Mouse (Mus musculus): Measurements from ENCODE around the gene Txnip. TPM values are rescaled to one million over a fixed set of nuclear protein-coding genes. Genes with fewer than 3 reads are reported as not detected.

Gene Txnip
- polyA plus RNA-seq, 1 experiment from 2014 or later, result 51.0 TPM

DNA sequence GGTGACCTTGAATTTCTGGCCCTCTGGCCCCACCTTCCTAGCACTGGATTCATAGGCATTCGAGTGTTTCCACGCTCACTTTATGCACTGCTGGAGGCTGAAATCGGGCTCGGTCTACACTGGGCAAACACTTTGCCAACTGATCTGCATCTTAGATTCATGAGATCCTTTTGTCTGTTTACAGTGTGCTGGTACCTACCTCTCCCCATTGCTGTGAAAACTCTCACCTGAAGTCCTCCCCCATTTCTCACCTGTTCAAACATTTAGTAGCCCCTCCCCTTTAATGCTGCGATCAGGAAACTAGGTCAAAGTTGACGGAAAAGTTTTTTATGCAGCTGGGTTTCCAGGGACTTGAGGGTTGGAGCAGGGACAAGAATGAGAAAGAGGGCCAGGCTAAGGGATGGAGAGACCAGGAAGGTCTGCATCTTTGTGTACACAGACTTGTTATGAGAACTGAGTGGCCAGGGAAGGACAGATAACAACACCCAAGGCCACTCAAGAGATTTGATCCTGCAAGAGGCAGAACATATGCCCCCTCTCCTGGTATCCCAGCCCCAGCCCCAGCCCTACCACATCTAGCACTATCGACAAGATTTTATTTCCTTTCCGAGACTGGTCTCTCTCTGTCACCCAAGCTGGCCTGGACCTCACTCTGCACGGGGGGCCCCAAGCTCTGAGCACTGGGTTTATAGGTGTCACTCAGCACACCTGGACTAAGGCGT is 6.3 kb downstream of the Txnip start:
- no peaks in the 10 kb centered on the region for H3K9me3 ChIP-seq (replicated peaks)
- peaks cover 22% of the 10 kb centered on the region for H3K36me3 ChIP-seq (ENCODE audit: poor library complexity, severe bottlenecking)
- H3K27ac ChIP-seq, result no peak overlapping the region
- H3K4me2 ChIP-seq, result no peak overlapping the region
- no peaks in the 10 kb centered on the region for H3K27me3 ChIP-seq
- H3K4me1 ChIP-seq, result peaks cover 25% of the 10 kb centered on the region
- no peak overlapping the region for H3K9ac ChIP-seq
- WGBS, result 87% methylated on average over 10 of the region's 10 CpGs
- no peak for ATAC-seq
- no peak overlapping the region for H3K4me3 ChIP-seq

DNA sequence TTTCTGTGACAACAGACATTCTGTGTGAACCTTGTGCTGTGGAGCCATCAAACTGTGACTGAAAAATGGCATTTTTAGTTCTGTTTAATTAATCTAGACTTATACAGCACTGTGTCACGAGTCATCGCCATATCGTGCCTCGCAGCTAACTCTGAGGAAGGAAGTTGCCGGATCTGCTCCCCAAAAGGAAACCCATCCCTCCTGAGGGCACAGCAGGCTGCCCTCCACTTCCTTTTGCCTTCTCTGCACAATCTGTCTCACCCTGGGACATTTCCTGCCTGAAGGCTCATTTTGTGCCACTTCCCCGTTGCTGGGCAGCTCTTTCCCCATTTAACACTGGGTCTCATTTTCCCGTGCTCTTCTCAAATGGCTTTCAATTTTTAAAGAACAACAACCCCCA is 6.9 kb downstream of the Txnip start:
- Histone ChIP-seq H3K4me3 (no peak overlapping the region), H3K36me3 (ENCODE audit: poor library complexity, severe bottlenecking) (peaks cover 19% of the 10 kb centered on the region), H3K27ac (no peak overlapping the region), H3K9ac (no peak overlapping the region), H3K9me3 (replicated peaks) (no peaks in the 10 kb centered on the region), H3K4me1 (peaks cover 19% of the 10 kb centered on the region), H3K27me3 (no peaks in the 10 kb centered on the region), H3K4me2 (no peak overlapping the region)
- WGBS, result 86% methylated on average over 7 of the region's 7 CpGs
- no peak for ATAC-seq

DNA sequence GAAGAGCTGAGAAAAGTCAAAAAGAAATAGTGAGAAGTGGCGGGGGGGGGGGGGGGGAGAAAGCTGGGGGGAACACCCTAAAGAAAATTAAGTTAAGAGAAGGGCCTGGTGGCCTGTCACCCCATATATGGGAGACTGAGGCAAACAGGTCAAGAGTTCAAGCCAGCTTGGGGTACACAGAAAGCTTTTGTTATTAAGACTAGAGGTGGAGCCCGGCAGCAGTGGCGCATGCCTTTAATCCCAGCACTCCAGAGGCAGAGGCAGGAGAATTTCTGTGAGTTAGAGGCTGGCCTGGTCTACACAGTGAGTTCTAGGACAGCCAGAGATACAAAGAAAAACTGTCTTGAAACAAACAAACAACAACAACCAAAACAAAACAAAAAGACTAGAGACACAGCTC is 7.3 kb downstream of the Txnip start:
- 88% methylated on average over 3 of the region's 3 CpGs for WGBS
- Histone ChIP-seq H3K4me2 (no peak overlapping the region), H3K27ac (no peak overlapping the region), H3K9ac (no peak overlapping the region), H3K27me3 (no peaks in the 10 kb centered on the region), H3K36me3 (ENCODE audit: poor library complexity, severe bottlenecking) (peaks cover 14% of the 10 kb centered on the region), H3K9me3 (replicated peaks) (no peaks in the 10 kb centered on the region), H3K4me1 (peaks cover 15% of the 10 kb centered on the region), H3K4me3 (no peak overlapping the region)
- no peak for ATAC-seq

DNA sequence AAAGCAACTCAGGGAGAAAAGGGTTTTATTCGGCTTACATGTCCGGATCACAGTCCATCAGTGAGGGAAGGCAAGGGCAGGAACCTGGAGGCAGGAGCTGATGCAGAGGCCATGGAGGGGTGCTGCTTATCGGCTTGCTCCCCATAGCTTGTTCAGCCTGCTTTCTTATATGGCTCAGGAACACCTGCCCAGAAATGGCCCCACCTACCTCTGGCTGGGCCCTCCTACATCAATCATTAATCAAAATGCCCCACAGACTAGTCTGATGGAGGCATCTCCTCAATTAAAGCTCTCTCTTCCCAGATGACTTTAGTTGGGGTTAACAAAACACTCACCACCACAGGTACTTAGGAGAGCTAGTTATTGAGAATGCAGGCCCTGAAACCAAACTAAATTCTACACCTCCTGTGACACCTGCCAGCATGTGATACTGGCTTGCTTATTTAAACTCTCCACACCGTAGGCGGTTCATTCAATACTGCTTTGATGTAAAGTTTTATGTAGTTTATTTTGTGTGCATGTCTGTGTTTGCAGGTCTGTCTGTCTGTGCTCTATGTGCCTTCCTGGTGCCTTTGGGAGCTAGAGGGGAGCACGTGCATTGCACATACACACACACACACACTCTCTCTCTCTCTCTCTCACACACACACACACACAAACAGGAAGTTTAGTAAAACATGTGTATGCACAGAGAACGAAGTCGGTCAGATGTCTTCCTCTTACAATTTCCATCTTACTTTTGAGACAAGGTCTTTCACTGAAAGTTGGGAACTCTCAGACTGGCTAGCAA is 9.1 kb downstream of the Txnip start:
- WGBS, result 93% methylated on average over 8 of the region's 8 CpGs
- Histone ChIP-seq H3K27ac (no peak overlapping the region), H3K9ac (no peak overlapping the region)

DNA sequence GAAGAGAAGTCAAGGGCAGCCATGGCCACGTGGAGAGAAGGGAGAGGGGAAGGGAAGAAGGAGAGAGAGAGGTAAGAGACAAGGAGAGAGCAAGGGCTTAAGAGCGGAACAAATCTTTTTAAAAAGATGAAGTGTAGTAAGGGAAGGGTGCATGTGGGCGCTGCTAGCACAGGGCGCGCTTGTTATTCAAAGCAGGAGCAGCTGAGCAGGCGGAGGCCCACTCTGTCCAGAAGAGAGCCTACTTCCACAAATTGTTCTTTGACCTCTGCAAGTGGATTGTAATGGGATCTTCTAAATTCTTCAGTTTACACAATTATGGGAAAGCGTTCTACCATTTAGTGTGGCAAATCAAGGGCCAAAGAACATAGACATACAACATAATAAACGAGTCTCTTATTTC is 10.8 kb downstream of the Txnip start:
- WGBS, result 87% methylated on average over 8 of the region's 8 CpGs
- Histone ChIP-seq H3K4me3 (no peak overlapping the region), H3K36me3 (ENCODE audit: poor library complexity, severe bottlenecking) (no peaks in the 10 kb centered on the region)

More for the DNA sequence above, 9.1 kb downstream of the Txnip start:
- H3K27me3 ChIP-seq, result no peaks in the 10 kb centered on the region
- H3K36me3 ChIP-seq (ENCODE audit: poor library complexity, severe bottlenecking), result no peaks in the 10 kb centered on the region
- H3K4me2 ChIP-seq, result no peak overlapping the region
- no peak overlapping the region for H3K4me3 ChIP-seq
- no peaks in the 10 kb centered on the region for H3K4me1 ChIP-seq
- no peak for ATAC-seq
- H3K9me3 ChIP-seq (replicated peaks), result no peaks in the 10 kb centered on the region

DNA sequence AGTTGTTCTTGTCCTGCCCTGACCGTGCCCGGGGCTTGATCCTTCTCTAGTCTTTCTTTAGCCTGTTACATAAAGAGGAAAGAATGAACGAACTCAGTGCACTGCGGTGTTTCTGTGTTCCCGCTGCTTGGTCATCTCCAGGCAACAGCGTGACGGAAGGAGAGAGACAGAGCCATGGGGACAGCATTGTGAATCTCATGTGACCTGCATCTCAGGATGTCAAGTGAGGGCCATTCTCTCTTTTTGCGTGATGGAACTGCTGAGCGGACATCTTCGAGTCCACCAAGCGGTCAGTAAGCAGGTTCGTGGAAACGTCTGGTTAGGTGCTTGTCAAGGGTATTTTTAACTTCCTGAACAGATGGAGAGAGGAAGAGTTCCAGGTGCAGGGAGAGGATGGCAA is 11.7 kb downstream of the Txnip start:
- no peaks in the 10 kb centered on the region for H3K36me3 ChIP-seq (ENCODE audit: poor library complexity, severe bottlenecking)
- no peak overlapping the region for H3K4me3 ChIP-seq
- no peak overlapping the region for H3K9ac ChIP-seq
- no peak overlapping the region for H3K27ac ChIP-seq
- 94% methylated on average over 13 of the region's 13 CpGs for WGBS
- no peak for ATAC-seq
- H3K4me1 ChIP-seq, result no peaks in the 10 kb centered on the region
- H3K9me3 ChIP-seq (replicated peaks), result no peaks in the 10 kb centered on the region
- H3K27me3 ChIP-seq, result no peaks in the 10 kb centered on the region
- H3K4me2 ChIP-seq, result no peak overlapping the region

More for the DNA sequence above, 10.8 kb downstream of the Txnip start:
- no peak for ATAC-seq
- no peak overlapping the region for H3K4me2 ChIP-seq
- no peaks in the 10 kb centered on the region for H3K27me3 ChIP-seq
- H3K9ac ChIP-seq, result no peak overlapping the region
- H3K27ac ChIP-seq, result no peak overlapping the region
- no peaks in the 10 kb centered on the region for H3K9me3 ChIP-seq (replicated peaks)
- no peaks in the 10 kb centered on the region for H3K4me1 ChIP-seq

DNA sequence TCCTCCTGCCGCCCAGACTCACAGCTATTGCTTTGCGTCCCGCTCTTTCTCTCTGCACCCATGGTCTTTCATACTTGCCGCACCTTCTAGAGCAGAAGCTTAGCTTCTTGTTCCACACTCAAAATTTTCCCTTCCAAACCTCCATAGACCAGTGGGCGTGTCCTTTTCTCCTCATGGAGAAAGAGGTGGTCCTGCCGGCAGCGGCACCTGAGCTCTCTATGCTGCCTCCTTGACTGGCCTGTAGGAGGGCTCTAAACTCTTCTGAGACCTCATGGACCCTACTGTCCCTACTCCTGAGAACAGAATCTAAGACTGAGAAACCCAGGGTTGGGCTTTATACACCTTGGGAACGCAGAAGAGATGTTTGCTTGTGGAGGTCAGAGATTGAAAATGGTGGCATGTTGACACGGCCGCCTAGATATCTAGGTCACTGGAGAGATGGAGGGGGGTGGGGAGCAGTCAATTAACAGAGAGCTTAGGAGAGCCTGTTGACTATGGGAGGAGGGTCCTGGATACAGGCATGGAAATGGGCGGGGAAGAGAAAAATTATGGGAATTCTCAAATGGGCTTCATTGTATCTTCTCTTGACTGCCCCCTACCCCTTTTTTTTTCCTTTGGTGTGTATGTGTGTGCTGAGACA is 12.3 kb downstream of the Txnip start:
- Histone ChIP-seq H3K4me3 (no peak overlapping the region), H3K27me3 (no peaks in the 10 kb centered on the region), H3K4me2 (no peak overlapping the region), H3K27ac (no peak overlapping the region), H3K9me3 (replicated peaks) (no peaks in the 10 kb centered on the region), H3K9ac (no peak overlapping the region), H3K4me1 (no peaks in the 10 kb centered on the region), H3K36me3 (ENCODE audit: poor library complexity, severe bottlenecking) (no peaks in the 10 kb centered on the region)
- 88% methylated on average over 11 of the region's 11 CpGs for WGBS
- no peak for ATAC-seq

DNA sequence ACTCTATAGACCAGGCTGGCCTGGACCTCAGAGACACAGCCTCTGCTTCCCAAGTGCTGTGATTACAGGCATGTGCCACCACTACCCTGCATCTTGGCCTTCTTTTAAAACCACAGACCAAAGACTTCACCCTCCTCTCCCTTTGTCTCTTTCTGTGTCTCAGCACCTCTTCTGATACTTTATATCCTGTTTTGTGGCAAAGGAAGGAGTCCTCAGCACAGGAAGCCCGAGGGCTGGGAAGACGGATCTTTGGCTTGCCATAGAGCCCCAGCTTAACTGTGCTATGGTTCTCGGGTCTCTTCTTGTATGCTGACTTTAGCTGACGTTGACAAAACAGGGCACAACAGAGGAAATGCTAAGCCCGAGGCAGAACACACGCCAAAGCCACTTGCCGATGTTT is 12.9 kb downstream of the Txnip start:
- 84% methylated on average over 7 of the region's 7 CpGs for WGBS

DNA sequence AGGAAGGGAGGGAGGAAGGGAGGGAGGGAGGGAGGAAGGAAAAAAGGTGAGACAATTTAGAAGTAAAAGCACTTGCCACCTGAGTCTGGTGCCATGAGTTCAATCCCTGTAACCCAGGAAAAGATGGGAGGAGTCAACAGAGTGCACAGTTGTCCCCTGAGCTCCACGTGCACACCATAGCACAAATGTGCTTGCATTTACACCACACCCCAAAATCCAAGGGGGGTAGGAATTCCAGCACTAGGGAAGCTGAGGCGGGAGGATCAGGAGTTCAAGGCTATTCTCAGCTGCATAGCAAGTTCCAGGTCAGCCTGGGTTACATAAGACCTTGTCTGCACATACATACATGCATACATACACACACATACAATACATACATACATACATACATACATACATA is 13.6 kb downstream of the Txnip start:
- Histone ChIP-seq H3K27ac (no peak overlapping the region), H3K36me3 (ENCODE audit: poor library complexity, severe bottlenecking) (no peaks in the 10 kb centered on the region), H3K4me2 (no peak overlapping the region), H3K27me3 (no peaks in the 10 kb centered on the region), H3K9ac (no peak overlapping the region), H3K4me3 (no peak overlapping the region), H3K9me3 (replicated peaks) (no peaks in the 10 kb centered on the region), H3K4me1 (peaks cover 3% of the 10 kb centered on the region; the same call in 1 of the 2 replicates)
- 70% methylated on average over 2 of the region's 2 CpGs for WGBS
- no peak for ATAC-seq

More for the DNA sequence above, 12.9 kb downstream of the Txnip start:
- Histone ChIP-seq H3K27me3 (no peaks in the 10 kb centered on the region), H3K36me3 (ENCODE audit: poor library complexity, severe bottlenecking) (no peaks in the 10 kb centered on the region), H3K4me2 (no peak overlapping the region), H3K27ac (no peak overlapping the region), H3K9ac (no peak overlapping the region), H3K4me1 (no peaks in the 10 kb centered on the region), H3K9me3 (replicated peaks) (no peaks in the 10 kb centered on the region), H3K4me3 (no peak overlapping the region)
- no peak for ATAC-seq

DNA sequence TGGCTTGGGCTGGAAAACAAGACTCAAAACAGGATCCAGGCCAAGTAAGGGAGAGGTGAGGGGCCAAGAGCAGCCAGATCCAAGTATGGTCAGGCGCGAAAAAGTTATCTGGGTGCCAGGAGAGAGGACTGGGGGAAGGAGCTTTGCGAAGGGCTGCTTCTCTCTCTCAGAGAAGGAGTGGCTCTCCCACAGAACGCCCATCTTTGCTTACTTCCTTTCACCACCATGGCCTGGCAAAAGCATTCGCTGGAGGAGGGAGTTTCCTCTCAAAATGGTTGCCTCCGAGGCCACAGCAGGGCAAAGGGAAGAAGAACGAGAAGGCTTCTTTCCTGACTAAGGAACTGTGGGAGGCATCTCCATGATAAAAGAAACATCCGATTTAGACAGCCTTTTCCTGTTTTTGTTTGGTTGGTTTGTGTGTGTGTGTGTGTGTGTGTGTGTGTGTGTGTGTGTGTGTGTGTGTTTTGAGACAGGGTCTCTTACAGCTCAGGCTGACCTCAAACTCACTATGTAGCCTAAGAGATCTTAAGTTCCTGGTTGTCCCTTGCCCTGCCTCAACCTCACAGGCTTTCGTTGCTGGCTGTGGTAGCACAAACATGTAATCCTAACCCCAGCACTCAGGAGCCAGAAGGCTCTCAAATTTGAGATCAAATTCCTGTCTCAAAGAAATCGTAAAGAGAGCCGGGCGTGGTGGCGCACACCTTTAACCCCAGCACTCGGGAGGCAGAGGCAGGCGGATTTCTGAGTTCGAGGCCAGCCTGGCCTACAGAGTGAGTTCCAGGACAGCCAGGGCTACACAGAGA is 14.3 kb downstream of the Txnip start:
- H3K27ac ChIP-seq, result no peak overlapping the region
- no peaks in the 10 kb centered on the region for H3K27me3 ChIP-seq
- WGBS, result 83% methylated on average over 16 of the region's 16 CpGs
- no peak for ATAC-seq
- no peak overlapping the region for H3K9ac ChIP-seq
- no peak overlapping the region for H3K4me2 ChIP-seq
- H3K4me1 ChIP-seq, result peaks cover 11% of the 10 kb centered on the region
- no peaks in the 10 kb centered on the region for H3K36me3 ChIP-seq (ENCODE audit: poor library complexity, severe bottlenecking)
- no peaks in the 10 kb centered on the region for H3K9me3 ChIP-seq (replicated peaks)
- H3K4me3 ChIP-seq, result no peak overlapping the region

DNA sequence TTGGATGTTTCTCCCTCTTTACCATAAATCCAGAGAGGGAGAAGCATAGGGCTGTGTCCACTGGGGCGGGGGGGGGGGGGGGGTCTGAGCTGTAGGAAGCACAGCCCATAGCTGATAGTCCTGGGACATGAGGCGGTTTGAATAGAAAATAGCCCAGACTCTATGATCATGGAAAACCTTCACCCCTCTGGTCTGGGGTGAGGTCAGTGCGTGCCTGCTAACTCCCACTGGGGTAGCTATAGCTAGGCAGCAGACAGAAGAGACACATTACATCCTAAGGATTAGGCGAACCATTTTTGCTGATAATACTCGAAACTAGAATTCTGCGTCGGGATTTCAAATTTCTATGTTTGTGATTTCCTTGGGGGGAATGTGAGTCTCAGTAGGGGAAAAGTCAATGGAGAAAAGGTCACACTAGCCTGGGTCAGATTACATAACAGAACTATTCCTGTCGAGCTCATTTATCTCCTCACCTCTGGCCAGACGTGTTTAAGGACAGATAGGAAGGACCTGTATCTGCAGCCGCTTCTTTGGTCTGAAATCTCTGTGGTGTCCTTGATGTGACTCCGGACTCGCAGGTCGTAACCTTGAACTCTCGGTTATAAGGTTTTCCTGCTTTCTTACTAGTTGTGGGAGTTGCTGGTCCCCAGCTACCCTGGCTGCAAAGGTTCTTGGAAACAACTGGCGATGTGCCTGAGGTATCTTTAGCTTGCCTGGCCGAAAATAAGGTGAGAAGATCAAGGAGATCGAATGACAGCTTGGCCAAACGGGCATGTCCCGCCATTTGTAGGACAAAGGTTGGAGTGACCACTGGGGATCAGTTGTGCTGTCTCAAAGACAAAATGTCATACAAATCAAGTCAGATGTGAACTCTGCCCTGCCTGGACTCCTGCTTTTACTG is 16.1 kb downstream of the Txnip start:
- Histone ChIP-seq H3K27ac (no peak overlapping the region), H3K4me1 (peaks cover 16% of the 10 kb centered on the region), H3K4me3 (no peak overlapping the region), H3K9ac (no peak overlapping the region), H3K36me3 (ENCODE audit: poor library complexity, severe bottlenecking) (peaks cover 4% of the 10 kb centered on the region), H3K4me2 (no peak overlapping the region), H3K9me3 (replicated peaks) (no peaks in the 10 kb centered on the region), H3K27me3 (no peaks in the 10 kb centered on the region)
- WGBS, result 88% methylated on average over 19 of the region's 19 CpGs
- no peak for ATAC-seq
